Mouse (Mus musculus) right cerebral cortex, postnatal 36 days (tissue): ENCODE data around the gene Pcsk2.

Source experiments
- DNase-seq, 2 experiments: peaks; one replicate each; pipeline ENCODE4 v3.0.0; 2022; ENCODE audit warnings: low spot score in 2 of 2, mixed read lengths in 1 of 2

Pcsk2 gene

DNA sequence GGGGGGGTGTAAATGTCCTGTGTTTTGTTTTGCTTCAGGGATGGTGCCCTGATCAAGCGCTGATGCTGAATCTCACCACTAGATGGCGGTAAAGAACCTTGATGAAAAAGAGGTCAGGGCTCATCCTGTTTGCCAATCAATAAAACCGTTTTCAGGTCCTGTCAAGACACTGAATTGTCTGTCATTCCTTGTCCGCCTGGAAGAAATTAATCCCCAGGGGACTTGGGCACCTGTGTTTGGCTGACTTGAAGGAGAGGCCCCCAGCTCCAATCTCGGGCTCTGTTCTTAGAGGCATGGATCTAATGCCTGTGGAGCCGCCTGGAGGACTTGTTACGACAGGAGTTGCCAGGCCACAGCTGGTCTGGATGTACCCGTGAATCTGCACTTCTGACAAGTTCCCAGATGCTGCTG, 291.3 kb downstream of the Pcsk2 start:
- DNase-seq: peak in 1 of 2 experiments; percentile 30

DNA sequence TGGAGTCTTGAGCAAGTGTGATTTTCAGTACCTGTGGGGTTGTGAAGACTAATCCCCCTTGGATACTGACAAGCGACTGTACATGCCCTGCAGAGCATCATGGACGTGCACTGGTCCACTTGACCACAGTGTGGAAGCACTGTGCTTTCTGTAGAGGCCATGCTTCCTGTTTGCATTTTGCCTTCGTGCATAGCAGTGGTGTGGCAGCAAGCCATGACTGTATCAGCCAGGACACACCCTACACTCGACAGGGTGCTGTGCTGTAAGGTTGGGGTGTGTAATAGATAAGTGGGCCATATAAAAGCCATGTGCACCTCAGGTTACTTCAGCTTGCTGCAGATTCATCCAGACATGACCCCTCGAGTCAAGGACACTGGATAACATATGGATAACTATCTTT, 292.7 kb downstream of the Pcsk2 start:
- no peak for DNase-seq

DNA sequence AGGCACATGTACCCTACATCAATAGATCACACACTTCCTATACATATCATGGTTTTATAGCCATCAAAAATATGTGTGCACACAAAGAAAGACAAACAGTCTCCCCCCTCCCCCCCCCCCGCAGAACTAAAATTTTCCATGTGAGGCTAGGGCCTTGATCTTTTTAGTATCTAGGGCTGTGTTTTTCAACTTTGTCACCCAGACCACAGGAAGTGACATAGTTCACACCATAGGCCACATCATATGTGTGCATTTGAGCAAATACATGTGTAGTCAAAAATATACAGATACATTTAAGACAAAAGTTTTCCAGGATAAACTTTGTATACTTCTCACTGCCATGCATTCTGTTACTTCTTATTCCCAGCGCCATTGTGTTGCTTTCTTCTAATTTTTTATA, 293.5 kb downstream of the Pcsk2 start:
- no peak for DNase-seq

DNA sequence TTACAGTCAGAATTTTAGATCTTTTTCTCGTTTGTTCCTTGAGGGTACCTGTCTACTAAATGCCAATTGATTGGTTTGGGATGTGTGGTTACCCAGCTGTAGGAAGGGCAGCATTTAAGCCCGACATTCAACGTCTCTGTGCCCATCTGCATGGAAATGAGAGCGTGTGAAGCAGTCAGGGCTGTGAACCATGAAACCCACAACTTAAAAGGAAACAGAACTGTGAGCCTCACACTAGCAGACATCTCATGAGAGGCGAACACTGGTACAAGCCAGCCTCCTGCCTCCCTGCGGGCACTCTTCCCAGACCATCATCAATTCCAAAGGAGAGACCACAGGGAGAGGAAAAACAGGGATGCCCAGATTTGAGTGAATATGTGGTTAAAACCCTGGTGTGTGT, 294.9 kb downstream of the Pcsk2 start:
- no peak for DNase-seq

DNA sequence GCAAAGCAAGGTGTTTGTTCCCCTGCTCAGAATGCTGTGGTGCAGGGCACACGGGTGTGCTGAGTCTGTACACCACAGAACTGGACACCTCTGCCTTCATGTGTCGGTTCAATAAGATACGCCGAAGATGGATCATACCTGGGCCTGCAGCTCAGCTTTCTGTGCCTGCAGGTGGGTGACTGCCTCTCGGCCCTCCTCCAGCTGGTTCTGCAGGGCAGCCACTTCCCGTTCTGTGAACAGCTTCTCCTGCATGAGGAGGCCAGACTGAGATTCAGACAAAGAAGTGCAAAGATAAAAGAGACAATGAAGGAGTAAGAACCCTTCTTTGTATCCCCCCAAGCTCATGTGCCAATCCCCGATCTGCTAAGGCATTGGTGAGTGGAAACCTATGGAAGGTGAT, 295.6 kb downstream of the Pcsk2 start:
- no peak for DNase-seq

DNA sequence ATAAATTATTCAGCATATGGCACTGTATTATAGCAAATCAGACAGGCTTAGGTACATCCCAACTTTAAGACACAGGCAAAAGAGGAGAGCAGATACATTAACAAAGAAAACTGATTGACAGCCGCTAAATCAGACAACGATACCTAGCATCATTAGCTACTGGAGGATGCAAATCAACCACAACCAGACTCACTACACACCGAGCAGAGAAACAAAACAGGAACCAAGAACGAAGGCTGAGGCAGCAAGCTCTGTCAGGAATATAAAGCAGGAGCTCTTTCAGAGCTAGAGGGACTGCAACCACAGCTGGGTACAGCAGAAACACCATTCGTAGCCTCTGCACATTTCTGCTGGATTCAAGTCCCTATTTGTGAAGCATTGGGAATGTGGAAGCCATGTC, 298.8 kb downstream of the Pcsk2 start:
- DNase-seq: no peak

DNA sequence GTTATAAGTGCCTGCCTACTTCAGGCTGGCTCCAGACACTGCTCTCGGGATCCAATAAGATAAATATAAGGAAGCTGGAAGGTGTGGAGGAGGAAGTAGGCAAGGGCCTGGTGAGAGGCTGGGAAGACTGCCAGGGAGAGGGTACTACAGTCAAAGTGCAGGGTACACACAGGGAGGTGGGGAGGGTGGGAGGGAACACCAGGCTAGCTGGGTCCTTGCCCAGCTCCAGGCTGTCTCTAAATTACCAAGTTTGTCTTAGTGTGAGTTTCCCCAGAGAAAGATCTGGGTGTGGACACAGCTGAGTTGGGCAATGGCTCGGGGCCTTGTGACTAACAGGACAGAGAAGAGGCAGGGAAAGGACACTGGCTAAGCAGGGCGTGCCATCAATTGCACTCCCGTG, 300.8 kb downstream of the Pcsk2 start:
- DNase-seq: peak in 1 of 2 experiments; percentile 5

DNA sequence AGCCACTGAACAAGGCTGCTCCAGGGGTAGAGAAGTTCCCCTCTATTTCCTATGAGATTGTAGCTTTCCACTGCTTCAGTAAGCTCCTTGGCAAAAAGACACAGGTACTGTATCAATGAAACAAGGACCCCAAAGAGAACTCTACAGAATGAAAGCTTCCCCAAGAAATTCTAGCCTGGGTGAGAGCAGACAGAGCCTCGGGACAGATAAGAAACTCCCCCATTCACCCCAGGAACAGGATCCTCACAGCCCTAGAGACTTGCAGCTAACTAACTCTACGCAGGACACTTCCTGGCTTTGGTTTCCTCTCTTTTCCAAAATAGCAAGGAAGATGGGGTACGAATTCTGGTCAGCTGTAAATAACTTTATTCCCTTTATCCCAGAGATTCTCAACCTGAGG, 301.3 kb downstream of the Pcsk2 start:
- DNase-seq: no peak

DNA sequence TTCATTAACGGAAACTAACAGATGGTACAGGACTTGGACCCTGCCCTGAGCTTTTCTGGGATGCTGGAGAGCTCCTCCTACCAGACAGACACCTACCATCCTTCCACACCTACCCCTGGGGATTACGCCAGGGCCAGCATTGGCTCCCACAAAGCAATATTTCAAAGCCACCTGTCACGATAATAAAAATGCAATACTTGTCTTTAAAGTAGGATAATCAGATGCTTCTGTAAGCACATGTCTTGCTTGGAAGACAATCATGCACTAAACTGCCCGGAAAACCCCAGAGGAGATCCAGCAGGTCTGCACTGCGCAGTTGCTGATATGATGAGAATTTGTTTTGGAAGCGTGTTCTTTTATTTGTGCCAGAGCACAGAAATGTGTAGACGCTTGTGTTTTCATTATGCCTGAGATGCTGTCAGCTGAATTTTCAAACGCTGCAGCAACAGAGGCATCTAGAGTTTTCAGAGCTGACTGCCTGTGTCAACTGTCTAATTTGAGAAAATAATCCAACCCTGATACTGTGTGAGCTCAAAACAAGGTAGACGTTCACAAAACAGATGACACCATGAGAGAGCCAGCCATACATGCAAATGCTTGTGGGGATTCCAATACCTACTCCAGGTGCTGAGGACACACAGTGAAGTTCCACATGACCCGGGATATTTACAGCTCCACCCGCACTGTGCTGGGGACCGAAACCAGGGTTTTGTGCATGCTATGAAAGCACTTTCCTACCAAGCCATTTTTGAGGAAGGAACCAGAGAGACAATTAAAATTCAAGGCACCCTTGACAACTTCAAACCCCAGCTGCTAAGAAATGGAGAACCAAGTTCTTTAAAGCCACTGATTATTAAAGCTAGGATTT, 305.6 kb downstream of the Pcsk2 start:
- no peak for DNase-seq

DNA sequence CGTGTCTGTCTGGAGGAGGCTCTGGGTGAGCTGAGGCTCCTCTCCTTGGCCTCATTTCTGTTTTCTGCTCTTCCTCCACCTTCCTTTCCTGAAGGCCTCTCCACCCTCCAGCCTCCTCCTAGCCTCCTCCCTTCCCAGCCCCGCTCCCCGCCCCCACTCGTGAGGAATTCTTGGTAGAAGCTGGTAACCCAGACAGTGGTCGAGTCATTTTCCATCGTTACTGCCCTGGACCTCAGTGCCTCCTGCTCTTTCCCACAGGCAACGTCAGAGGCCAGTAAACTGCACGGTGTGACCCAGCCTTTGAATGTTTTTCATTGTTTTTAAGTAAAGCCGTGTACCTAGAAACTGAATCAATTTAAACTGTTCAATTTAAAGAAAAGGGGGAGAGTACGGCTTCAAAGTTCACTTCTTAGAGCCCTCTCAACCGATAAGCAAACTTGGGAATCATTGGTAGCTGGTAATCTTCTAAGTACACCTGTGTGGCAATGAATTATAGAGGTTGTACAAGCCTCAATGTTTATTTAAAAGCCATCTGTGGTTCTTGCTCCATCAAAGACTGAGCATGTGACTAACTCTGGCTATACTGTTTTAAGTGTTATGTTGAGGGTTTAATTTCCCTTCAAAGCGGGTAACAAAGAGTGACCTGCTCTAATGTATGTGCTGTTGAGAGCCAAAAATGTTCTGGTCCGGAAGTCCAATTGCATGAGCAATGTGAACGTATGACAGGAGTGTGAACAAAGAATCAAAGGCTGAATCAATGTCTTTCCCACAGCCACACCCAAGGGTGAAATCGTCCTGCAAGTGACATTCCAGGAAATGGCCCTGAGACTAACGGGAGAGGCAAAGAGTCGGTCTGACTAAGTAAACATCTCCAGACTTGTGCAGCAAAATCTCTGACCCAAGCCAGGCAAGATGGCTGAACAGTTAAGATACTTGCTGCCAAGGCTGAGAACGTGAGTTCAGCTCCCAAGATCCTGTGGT, 306.6 kb downstream of the Pcsk2 start:
- no peak for DNase-seq

DNA sequence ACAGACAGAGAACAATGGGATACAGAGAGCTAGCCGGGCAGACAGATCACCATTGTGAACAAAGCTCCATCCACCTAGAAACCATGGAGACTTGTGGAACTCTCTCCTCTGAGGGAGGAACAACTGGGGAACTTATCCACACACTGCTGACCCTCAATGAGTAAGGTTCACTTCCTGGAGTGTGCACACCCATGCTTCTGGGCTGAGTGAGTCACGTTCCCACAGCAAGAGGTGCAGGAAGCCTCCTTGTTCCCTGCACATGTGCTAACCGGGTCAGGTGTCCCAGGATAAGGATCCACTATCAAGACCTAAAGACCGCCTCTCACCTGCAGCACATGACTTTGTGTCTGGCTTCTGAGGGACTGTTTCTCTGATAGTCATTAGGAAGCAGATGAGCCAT, 307.5 kb downstream of the Pcsk2 start:
- no peak for DNase-seq

DNA sequence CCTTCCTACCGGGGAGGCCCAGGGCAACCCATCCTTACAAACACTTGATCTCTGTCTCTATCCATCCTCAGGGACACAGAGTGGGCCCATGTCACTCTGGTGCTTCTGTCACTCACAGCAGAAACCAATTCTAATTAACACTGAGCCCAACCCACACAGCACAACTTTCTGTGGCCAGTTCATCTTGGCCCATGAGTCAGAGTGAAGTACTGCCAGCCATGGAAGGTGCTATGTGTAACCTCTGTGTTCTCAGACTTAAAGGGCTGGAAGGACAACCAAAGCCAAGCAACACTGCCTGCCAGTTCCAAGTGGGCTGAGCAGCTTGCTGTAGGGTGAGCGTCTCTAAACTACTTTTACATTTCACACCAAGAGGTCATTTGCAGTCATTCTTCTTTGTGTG, 313.2 kb downstream of the Pcsk2 start:
- DNase-seq: no peak

DNA sequence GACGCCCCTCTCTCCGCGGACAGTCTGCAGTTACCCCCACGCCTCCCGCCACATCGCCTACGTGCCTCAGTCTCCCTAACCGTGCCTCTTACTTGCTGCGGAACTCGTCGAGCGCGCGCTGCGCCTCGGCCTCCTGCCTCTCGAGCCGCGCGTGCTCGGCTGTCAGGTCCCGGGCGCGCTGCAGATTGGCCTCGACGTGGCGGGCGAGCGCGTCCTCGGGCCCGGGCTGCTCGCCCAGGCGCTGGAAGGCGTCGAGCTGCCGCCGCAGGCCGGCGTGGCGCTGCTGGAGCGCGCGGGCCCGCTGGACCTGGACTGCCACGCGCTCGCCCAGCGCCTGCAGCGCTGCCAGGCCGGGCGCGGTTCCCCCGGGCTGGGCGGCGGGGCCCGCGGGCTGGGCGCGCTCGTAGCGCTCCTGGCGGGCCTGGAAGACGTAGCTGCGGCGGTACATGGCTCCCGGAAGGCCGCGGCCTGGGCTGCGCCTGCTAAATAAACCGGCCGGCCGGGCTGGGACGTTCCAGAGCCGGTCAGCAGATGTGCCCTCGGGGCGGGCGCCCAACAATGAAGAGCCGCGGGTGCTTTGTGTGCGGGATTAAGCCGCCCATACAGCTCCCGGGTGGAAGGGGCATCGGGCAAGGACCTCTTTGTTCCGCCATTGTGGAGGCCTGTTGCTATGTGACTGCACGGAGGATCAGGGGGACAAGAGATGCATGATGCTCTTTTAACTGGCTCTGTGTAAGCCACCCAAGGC, 316.7 kb downstream of the Pcsk2 start, which contains the start of gene Bfsp1:
TSS of gene Bfsp1 (minus strand) at position 690 of the 748 bp plus-strand sequence.
- DNase-seq: no peak

DNA sequence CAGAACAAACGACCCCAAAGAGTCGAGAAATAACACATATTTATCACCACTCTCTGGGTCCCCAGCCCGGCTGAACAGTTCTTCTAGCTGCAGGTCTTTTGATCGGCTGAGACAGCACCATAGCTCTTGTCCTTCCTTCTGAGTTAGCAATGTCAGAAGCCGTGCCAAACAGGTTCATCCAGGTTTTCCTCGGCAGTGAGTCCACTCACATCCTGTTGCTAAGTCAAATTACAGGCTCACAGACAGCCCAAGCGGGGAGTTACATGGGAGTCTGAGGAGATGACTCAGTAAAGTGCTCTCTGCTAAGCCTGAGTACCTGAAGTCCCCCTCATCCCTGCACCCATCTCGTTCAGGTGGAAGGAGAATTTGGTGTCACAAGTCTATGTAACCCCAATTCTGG, 318.6 kb downstream of the Pcsk2 start:
- DNase-seq: no peak
